Mouse (Mus musculus): Measurements from ENCODE around the gene Cacna1c. TPM values are rescaled to one million over a fixed set of nuclear protein-coding genes. Genes with fewer than 3 reads are reported as not detected.

Gene Cacna1c
- polyA plus RNA-seq, 1 experiment from 2014 or later, result 8.7 TPM

DNA sequence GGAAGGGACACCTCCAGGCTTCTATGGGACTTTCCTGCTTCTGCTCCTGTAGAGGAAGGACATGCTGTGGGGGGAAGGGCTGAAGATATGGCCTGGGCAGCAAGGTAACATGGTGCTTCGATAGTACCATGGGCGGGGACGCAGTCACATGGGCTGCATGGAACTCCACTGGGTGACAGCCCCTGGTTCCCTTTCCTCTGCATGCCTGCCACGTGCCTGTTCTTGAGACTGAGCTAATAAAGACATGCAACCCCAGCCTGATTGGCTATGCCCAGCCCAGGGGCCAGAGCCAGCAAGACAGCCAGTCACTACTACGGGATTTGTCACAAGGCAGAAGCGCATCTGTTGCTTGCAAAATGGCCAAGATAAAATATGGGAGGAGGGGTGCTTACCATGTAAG is 459.1 kb downstream of the Cacna1c start:
- H3K9me3 ChIP-seq (ENCODE audit: control insufficient read depth, low read length), result no peaks in the 10 kb centered on the region
- no peaks in the 10 kb centered on the region for H3K4me1 ChIP-seq (ENCODE audit: control insufficient read depth, insufficient read depth, low read length)
- no peak overlapping the region for H3K27ac ChIP-seq (replicated peaks; ENCODE audit: low read depth, low read length)
- DNase-seq (ENCODE audit: low spot score) (no peak), ATAC-seq (ENCODE audit: insufficient number of reproducible peaks, low FRiP score, low TSS enrichment, low read depth) (no peak)
- no peaks in the 10 kb centered on the region for H3K36me3 ChIP-seq (ENCODE audit: control insufficient read depth, insufficient read depth, low read length)
- H3K9ac ChIP-seq (ENCODE audit: low read length), result no peak overlapping the region
- H3K4me2 ChIP-seq (ENCODE audit: low read depth, severe bottlenecking), result no peak overlapping the region
- no peak overlapping the region for H3K4me3 ChIP-seq (ENCODE audit: low read depth, low read length)
- no peaks in the 10 kb centered on the region for H3K27me3 ChIP-seq (ENCODE audit: control insufficient read depth, insufficient read depth, low read length)
- WGBS, result 76% methylated on average over 6 of the region's 6 CpGs

DNA sequence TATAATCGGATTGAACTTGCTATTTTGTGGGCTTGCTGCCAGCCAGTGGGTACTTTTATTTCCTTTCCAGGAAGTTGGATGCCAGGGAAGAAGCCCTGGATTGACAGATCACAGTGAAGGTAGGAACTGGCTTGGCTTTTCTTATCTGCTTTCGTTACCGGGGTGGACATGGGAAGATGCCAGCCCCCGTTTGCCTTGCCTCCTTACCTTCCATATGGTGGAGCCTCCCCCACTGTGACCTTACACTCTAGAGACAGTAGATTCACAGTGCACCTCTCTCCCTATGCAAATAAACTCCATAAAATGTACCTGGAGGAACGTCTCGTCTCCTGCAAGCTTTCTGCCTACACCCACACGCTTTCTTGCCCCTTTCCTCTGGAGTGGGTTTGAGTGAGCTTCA is 459.7 kb downstream of the Cacna1c start:
- Histone ChIP-seq H3K4me2 (ENCODE audit: low read depth, severe bottlenecking) (no peak overlapping the region), H3K4me1 (ENCODE audit: control insufficient read depth, insufficient read depth, low read length) (no peaks in the 10 kb centered on the region), H3K9ac (ENCODE audit: low read length) (no peak overlapping the region), H3K36me3 (ENCODE audit: control insufficient read depth, insufficient read depth, low read length) (no peaks in the 10 kb centered on the region), H3K27me3 (ENCODE audit: control insufficient read depth, insufficient read depth, low read length) (no peaks in the 10 kb centered on the region), H3K9me3 (ENCODE audit: control insufficient read depth, low read length) (no peaks in the 10 kb centered on the region), H3K27ac (replicated peaks; ENCODE audit: low read depth, low read length) (no peak overlapping the region), H3K4me3 (ENCODE audit: low read depth, low read length) (no peak overlapping the region)
- 89% methylated on average over 7 of the region's 7 CpGs for WGBS
- no peak for DNase-seq (ENCODE audit: low spot score)
- no peak for ATAC-seq (ENCODE audit: insufficient number of reproducible peaks, low FRiP score, low TSS enrichment, low read depth)

DNA sequence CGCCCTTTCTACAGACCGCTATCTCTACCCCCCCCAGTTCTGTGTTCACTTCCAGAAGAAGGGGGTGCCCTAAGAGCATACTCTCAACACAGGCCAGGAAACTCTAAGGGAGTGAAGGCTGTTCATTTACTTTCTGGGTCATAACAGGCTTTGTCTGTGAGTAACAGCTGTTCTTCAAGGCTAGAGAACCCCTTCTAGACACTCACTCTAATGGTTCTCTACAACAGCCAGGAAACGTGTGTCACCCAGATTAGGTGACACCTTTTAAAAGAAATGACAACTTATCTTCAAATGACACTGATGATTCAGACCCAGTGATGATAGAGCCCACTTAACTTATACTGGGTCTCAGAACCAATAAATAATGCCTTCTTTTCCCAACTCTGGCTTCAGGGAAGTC is 461.1 kb downstream of the Cacna1c start:
- Histone ChIP-seq H3K4me1 (ENCODE audit: control insufficient read depth, insufficient read depth, low read length) (no peaks in the 10 kb centered on the region), H3K9me3 (ENCODE audit: control insufficient read depth, low read length) (no peaks in the 10 kb centered on the region), H3K4me2 (ENCODE audit: low read depth, severe bottlenecking) (no peak overlapping the region), H3K4me3 (ENCODE audit: low read depth, low read length) (no peak overlapping the region), H3K36me3 (ENCODE audit: control insufficient read depth, insufficient read depth, low read length) (no peaks in the 10 kb centered on the region), H3K27me3 (ENCODE audit: control insufficient read depth, insufficient read depth, low read length) (no peaks in the 10 kb centered on the region), H3K9ac (ENCODE audit: low read length) (no peak overlapping the region), H3K27ac (replicated peaks; ENCODE audit: low read depth, low read length) (no peak overlapping the region)
- 88% methylated on average over 3 of the region's 3 CpGs for WGBS
- no peak for DNase-seq (ENCODE audit: low spot score)
- ATAC-seq (ENCODE audit: insufficient number of reproducible peaks, low FRiP score, low TSS enrichment, low read depth), result no peak

DNA sequence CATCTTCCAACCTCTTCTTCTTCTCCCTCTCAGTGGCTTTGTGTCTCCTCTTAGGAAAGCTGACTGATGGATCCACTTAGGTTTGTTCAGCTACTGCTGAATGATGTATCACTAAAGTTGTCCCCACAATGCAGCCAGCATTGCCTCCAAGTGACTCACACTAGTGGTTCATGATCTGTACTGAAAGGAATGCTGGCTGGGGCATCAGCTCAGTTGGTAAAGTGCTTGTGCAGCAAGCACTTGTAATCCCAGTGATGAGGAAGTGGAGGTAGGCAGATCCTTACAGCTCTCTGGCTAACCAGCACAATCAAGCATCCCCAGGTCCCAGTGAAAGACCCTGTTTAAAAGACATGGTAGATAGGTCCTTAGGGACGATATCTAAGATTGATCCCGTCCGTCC is 464.3 kb downstream of the Cacna1c start:
- H3K36me3 ChIP-seq (ENCODE audit: control insufficient read depth, insufficient read depth, low read length), result no peaks in the 10 kb centered on the region
- 88% methylated on average over 3 of the region's 3 CpGs for WGBS

DNA sequence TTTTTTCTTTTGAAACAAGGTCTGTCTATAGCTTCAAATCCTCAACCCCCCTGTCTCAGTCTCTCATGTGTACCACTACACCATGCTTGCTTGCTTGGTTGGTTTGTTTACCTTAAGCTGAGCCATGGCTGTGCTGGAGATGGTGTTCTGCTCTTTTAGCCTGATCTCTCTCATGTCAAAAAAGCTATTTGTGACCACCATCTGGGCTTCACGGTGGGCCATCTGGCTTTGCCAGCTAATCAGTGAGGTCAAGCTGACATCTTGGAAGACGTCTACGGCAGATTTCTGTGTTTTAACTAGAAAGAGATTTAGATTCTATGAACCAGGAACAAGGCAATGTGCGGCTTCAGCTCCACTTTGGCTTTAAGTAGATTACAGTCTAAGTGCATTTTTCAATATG is 471.3 kb downstream of the Cacna1c start:
- H3K27me3 ChIP-seq (ENCODE audit: control insufficient read depth, insufficient read depth, low read length), result no peaks in the 10 kb centered on the region
- no peak overlapping the region for H3K27ac ChIP-seq (replicated peaks; ENCODE audit: low read depth, low read length)
- no peak overlapping the region for H3K9ac ChIP-seq (ENCODE audit: low read length)
- H3K36me3 ChIP-seq (ENCODE audit: control insufficient read depth, insufficient read depth, low read length), result no peaks in the 10 kb centered on the region; the same call in 1 of the 2 replicates
- ATAC-seq (ENCODE audit: insufficient number of reproducible peaks, low FRiP score, low TSS enrichment, low read depth) (no peak), DNase-seq (ENCODE audit: low spot score) (no peak)
- H3K4me1 ChIP-seq (ENCODE audit: control insufficient read depth, insufficient read depth, low read length), result no peaks in the 10 kb centered on the region
- no peak overlapping the region for H3K4me2 ChIP-seq (ENCODE audit: low read depth, severe bottlenecking)
- H3K4me3 ChIP-seq (ENCODE audit: low read depth, low read length), result no peak overlapping the region
- 56% methylated on average over 4 of the region's 4 CpGs for whole genome bisulfite sequencing
- H3K9me3 ChIP-seq (ENCODE audit: control insufficient read depth, low read length), result no peaks in the 10 kb centered on the region

More for the DNA sequence above, 464.3 kb downstream of the Cacna1c start:
- H3K27ac ChIP-seq (replicated peaks; ENCODE audit: low read depth, low read length), result no peak overlapping the region
- H3K4me1 ChIP-seq (ENCODE audit: control insufficient read depth, insufficient read depth, low read length), result no peaks in the 10 kb centered on the region
- no peak overlapping the region for H3K4me2 ChIP-seq (ENCODE audit: low read depth, severe bottlenecking)
- no peak for DNase-seq (ENCODE audit: low spot score)
- no peak overlapping the region for H3K4me3 ChIP-seq (ENCODE audit: low read depth, low read length)
- H3K9me3 ChIP-seq (ENCODE audit: control insufficient read depth, low read length), result no peaks in the 10 kb centered on the region
- ATAC-seq (ENCODE audit: insufficient number of reproducible peaks, low FRiP score, low TSS enrichment, low read depth), result no peak
- H3K27me3 ChIP-seq (ENCODE audit: control insufficient read depth, insufficient read depth, low read length), result no peaks in the 10 kb centered on the region
- no peak overlapping the region for H3K9ac ChIP-seq (ENCODE audit: low read length)

DNA sequence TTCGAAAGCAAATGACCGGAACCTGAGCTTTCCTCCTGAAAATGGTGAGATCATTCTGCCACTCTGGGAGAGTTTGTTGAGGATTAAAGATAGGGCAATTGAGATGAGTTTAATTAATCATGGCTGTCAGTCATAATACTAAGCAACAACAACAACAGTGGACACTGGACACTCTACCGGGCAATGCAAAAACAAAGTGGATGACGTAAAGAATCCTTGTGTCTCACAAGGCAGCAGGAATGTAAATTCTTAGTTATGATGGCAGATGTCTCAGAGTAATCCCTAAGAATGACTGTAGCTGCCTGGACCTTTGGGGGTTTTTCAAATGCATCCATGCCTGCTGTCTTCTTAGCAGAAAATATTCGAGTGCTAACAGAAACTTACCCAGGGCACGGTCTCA is 471.8 kb downstream of the Cacna1c start:
- DNase-seq (ENCODE audit: low spot score) (no peak), ATAC-seq (ENCODE audit: insufficient number of reproducible peaks, low FRiP score, low TSS enrichment, low read depth) (no peak)
- H3K4me2 ChIP-seq (ENCODE audit: low read depth, severe bottlenecking), result no peak overlapping the region
- H3K27me3 ChIP-seq (ENCODE audit: control insufficient read depth, insufficient read depth, low read length), result no peaks in the 10 kb centered on the region
- H3K27ac ChIP-seq (replicated peaks; ENCODE audit: low read depth, low read length), result no peak overlapping the region
- no peak overlapping the region for H3K9ac ChIP-seq (ENCODE audit: low read length)
- no peaks in the 10 kb centered on the region for H3K4me1 ChIP-seq (ENCODE audit: control insufficient read depth, insufficient read depth, low read length)
- H3K9me3 ChIP-seq (ENCODE audit: control insufficient read depth, low read length), result no peaks in the 10 kb centered on the region
- H3K4me3 ChIP-seq (ENCODE audit: low read depth, low read length), result no peak overlapping the region
- 91% methylated on average over 6 of the region's 6 CpGs for WGBS
- H3K36me3 ChIP-seq (ENCODE audit: control insufficient read depth, insufficient read depth, low read length), result no peaks in the 10 kb centered on the region; the same call in 1 of the 2 replicates

DNA sequence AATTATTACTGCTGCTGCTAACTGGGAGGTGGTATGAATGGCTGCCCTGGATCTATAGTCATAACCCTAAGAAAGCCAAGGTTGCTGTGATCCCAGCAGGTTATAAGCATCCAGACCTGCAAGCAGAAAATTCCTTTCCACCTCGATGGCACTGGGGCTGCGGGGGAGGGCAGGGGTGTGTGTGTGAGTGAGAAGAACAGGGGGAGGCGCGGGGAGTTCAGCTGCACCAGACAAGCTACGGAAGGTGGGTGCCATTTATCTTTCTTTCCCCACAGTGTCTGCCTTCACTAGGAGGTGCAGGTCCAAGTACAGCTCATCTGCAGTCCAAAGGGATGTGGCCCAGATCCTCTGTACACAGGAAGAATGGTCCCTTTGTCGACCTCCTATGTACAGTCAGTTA is 473.9 kb downstream of the Cacna1c start:
- ATAC-seq (ENCODE audit: insufficient number of reproducible peaks, low FRiP score, low TSS enrichment, low read depth), result no peak
- no peaks in the 10 kb centered on the region; the same call in 1 of the 2 replicates for H3K36me3 ChIP-seq (ENCODE audit: control insufficient read depth, insufficient read depth, low read length)
- no peaks in the 10 kb centered on the region for H3K27me3 ChIP-seq (ENCODE audit: control insufficient read depth, insufficient read depth, low read length)
- H3K9ac ChIP-seq (ENCODE audit: low read length), result no peak overlapping the region
- no peak for DNase-seq (ENCODE audit: low spot score)
- H3K9me3 ChIP-seq (ENCODE audit: control insufficient read depth, low read length), result no peaks in the 10 kb centered on the region
- no peak overlapping the region for H3K27ac ChIP-seq (replicated peaks; ENCODE audit: low read depth, low read length)
- H3K4me1 ChIP-seq (ENCODE audit: control insufficient read depth, insufficient read depth, low read length), result 0 out of 2 replicates have a peak, but pooled peaks cover 5% of the 10 kb centered on the region
- no peak overlapping the region for H3K4me3 ChIP-seq (ENCODE audit: low read depth, low read length)
- H3K4me2 ChIP-seq (ENCODE audit: low read depth, severe bottlenecking), result no peak overlapping the region
- 75% methylated on average over 6 of the region's 6 CpGs for WGBS

DNA sequence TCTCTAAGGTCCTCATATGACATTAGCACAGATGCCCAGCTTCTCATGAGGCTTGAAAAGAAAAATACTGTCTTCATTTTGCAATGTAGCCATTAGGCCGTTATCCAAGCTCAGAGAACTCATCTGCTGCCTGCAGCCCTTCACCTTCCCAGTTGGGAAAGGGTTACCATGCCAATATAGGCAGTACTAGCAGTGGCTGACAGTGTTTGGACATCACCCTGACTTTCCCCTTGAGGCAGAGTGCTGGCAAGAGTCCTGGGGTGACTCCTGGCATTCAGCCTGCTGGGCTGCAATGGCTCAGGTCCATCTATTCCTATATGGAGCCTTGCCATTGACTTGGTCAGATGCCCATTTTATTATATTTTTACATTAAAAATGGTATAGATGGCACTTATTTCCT is 476.7 kb downstream of the Cacna1c start:
- ATAC-seq (ENCODE audit: insufficient number of reproducible peaks, low FRiP score, low TSS enrichment, low read depth) (no peak), DNase-seq (ENCODE audit: low spot score) (no peak)
- Histone ChIP-seq H3K27me3 (ENCODE audit: control insufficient read depth, insufficient read depth, low read length) (no peaks in the 10 kb centered on the region), H3K27ac (replicated peaks; ENCODE audit: low read depth, low read length) (no peak overlapping the region), H3K4me1 (ENCODE audit: control insufficient read depth, insufficient read depth, low read length) (0 out of 2 replicates have a peak, but pooled peaks cover 5% of the 10 kb centered on the region), H3K36me3 (ENCODE audit: control insufficient read depth, insufficient read depth, low read length) (no peaks in the 10 kb centered on the region; the same call in 1 of the 2 replicates), H3K9ac (ENCODE audit: low read length) (no peak overlapping the region), H3K9me3 (ENCODE audit: control insufficient read depth, low read length) (no peaks in the 10 kb centered on the region), H3K4me2 (ENCODE audit: low read depth, severe bottlenecking) (no peak overlapping the region), H3K4me3 (ENCODE audit: low read depth, low read length) (no peak overlapping the region)
- 74% methylated on average over 1 of the region's 1 CpGs for WGBS

DNA sequence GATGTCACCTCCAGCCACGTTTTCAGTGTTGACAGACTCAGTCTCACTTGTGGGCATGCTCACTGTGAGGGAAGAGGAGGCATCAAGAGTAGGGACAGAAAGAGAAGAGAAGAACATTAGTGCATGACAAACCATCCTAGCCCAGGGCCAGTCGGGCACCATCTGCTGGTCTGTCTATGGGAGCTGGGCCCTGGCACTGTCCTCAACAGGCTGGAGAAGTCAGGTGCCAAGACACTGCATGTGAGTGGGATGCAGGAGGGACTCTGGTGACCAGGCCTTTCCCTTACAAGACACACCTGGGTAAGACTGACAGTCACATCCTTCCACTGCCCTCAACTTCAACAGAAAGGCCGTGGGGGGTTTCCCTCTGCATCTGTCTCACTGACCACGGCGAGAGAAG is 482.9 kb downstream of the Cacna1c start:
- H3K9me3 ChIP-seq (ENCODE audit: control insufficient read depth, low read length), result no peaks in the 10 kb centered on the region
- no peak for DNase-seq (ENCODE audit: low spot score)
- H3K4me3 ChIP-seq (ENCODE audit: low read depth, low read length), result no peak overlapping the region
- ATAC-seq (ENCODE audit: insufficient number of reproducible peaks, low FRiP score, low TSS enrichment, low read depth), result no peak
- H3K27me3 ChIP-seq (ENCODE audit: control insufficient read depth, insufficient read depth, low read length), result no peaks in the 10 kb centered on the region
- H3K27ac ChIP-seq (replicated peaks; ENCODE audit: low read depth, low read length), result no peak overlapping the region
- H3K9ac ChIP-seq (ENCODE audit: low read length), result no peak overlapping the region
- no peak overlapping the region for H3K4me2 ChIP-seq (ENCODE audit: low read depth, severe bottlenecking)
- no peaks in the 10 kb centered on the region for H3K36me3 ChIP-seq (ENCODE audit: control insufficient read depth, insufficient read depth, low read length)
- WGBS, result 90% methylated on average over 5 of the region's 5 CpGs
- H3K4me1 ChIP-seq (ENCODE audit: control insufficient read depth, insufficient read depth, low read length), result no peaks in the 10 kb centered on the region

Data from limb, embryonic 11.5 days (tissue).